Mouse (Mus musculus) stomach, postnatal 0 days (tissue): Measurements from ENCODE around the gene Traf4. TPM values are rescaled to one million over a fixed set of nuclear protein-coding genes. Genes with fewer than 3 reads are reported as not detected.

Experiments used
- ATAC-seq: fragments of 200-750 bp; cut with Nextera tagmentation; 2 replicates; pipeline ENCODE4 v1.8.0; 2017; ENCODE audit not compliant: low FRiP score, low TSS enrichment
- DNase-seq: peaks from one replicate; pipeline ENCODE4 v3.0.0-alpha.2; 2016; ENCODE audit warnings: low spot score
- H3K27ac ChIP-seq: fragments of 300-500 bp; sonication (generic); replicated peaks from 2 replicates; pipeline ENCODE4 v1.5.1; 2014; ENCODE audit warnings: mild to moderate bottlenecking, control low read depth
- H3K27me3 ChIP-seq: fragments of 300-500 bp; sonication (generic); 2 replicates; pipeline ENCODE4 v1.6.1; 2014; ENCODE audit warnings: low read length; ENCODE audit not compliant: control insufficient read depth, insufficient read depth
- H3K36me3 ChIP-seq: fragments of 300-500 bp; sonication (generic); 2 replicates; pipeline ENCODE4 v1.6.1; 2014; ENCODE audit warnings: low read length, mixed read lengths; ENCODE audit not compliant: control insufficient read depth, insufficient read depth
- H3K4me1 ChIP-seq: fragments of 300-500 bp; sonication (generic); replicated peaks from 2 replicates; pipeline ENCODE4 v1.6.1; 2014; ENCODE audit warnings: antibody characterized with exemption; ENCODE audit not compliant: control insufficient read depth, insufficient read depth
- H3K4me2 ChIP-seq: fragments of 300-500 bp; sonication (generic); replicated peaks from 2 replicates; pipeline ENCODE4 v1.6.1; 2014; ENCODE audit warnings: low read depth, mild to moderate bottlenecking, control low read depth, moderate library complexity
- H3K4me3 ChIP-seq: fragments of 300-500 bp; sonication (generic); 2 replicates; pipeline ENCODE4 v1.5.1; 2014; ENCODE audit warnings: low read depth, low read length, control low read depth
- H3K9ac ChIP-seq: fragments of 300-500 bp; sonication (generic); 2 replicates; pipeline ENCODE4 v1.6.1; 2014; ENCODE audit warnings: mild to moderate bottlenecking, low read length, control low read depth, mixed read lengths
- H3K9me3 ChIP-seq: fragments of 300-500 bp; sonication (generic); 2 replicates; pipeline ENCODE4 v1.6.1; 2016; ENCODE audit warnings: low read length; ENCODE audit not compliant: control insufficient read depth
- CTCF ChIP-seq: IDR thresholded peaks from 2 replicates; pipeline ENCODE4 v1.5.1; 2016; ENCODE audit warnings: antibody characterized with exemption, low read depth, mild to moderate bottlenecking, moderate library complexity
- EP300 ChIP-seq: optimal IDR thresholded peaks from 2 replicates; pipeline ENCODE3; 2016; ENCODE audit warnings: antibody characterized with exemption
- WGBS: fragments of 180-500 bp; shearing (Covaris S2); extraction: QIAGEN DNeasy Blood & Tissue Kit; methylation state at CpG from one replicate; pipeline ENCODE4 v1.1.7; 2014; 5-methylcytosine and 5-hydroxymethylcytosine counted together
- microRNA-seq: library from miRNA; unstranded; fragments of <30 nt; microRNA quantifications from one replicate; pipeline ENCODE4, GENCODE M21; 2016
- polyA plus RNA-seq: library from polyadenylated mRNA; unstranded; fragments of >200 nt; fragmentation: Nextera tagmentation; extraction: Ambion mirVana; gene quantifications from 2 replicates; pipeline ENCODE4 v1.2.1, GENCODE M21; 2015

Gene Traf4
- polyA plus RNA-seq, 1 experiment from 2014 or later: 22.4 TPM

DNA sequence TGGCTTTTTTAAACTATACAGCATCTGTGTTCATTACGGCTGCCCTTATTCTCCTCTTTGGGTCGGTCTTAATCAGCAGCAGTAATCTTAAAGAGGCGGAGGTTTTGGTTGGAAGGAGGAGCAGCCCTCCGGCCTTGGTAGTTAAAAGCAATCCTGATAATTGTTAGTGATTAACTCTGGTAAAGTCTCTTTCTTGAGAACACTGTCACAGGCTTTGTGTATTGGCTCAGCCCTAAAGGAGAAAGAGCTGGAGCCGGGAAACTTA lies 49.3 kb downstream of the Traf4 start:
- no peaks in the 10 kb centered on the region for H3K27me3 ChIP-seq
- peak overlapping the region; percentile 77 for H3K4me2 ChIP-seq
- H3K4me1 ChIP-seq: no peaks in the 10 kb centered on the region
- ATAC-seq (no peak), DNase-seq (no peak)
- H3K36me3 ChIP-seq: no peaks in the 10 kb centered on the region
- H3K27ac ChIP-seq: no peak overlapping the region
- 13% methylated on average over 5 of the region's 5 CpGs for WGBS
- no peak for TF ChIP-seq CTCF
- TF ChIP-seq EP300: no peak
- peak overlapping the region; percentile 72 for H3K4me3 ChIP-seq
- H3K9me3 ChIP-seq: no peaks in the 10 kb centered on the region
- H3K9ac ChIP-seq: peak overlapping the region; percentile 62

DNA sequence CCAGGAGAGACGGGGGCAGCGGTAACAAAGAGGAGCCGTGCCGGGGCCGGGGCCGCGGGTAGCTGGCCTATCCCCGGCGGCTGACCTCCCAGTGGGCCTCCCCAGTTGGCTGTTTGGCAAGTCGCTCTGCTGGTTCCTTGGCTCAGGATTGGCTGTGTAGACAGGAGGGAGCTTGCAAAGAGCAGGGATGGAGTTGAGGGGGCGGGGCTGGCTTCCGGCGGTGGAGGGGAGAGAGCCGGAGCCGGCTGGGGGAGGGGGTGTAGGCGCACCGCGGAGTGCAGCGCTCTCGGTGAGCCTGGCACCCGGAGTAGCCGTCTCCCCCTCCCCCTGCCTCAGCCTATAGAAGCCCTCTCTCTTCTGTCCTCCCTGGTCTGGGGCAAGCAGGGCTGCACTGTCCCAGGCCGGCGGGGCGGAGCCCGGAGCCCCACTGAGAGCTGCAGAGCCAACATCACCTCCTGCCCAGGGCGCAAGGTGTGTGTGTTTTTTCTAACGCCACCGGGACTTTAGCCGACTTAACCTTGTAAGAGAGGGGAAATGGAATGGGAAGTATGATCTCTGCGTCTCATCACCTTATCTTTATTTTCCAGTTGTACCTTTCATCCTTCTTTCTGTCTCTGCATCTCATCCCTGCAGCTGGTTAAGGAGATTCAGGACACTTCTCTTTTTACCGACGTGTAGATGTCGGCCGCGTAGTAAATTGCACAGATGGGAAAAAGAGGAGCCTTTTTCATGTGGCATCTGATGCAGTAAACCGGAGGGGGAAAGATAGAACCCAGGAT lies 49.8 kb downstream of the Traf4 start:
- Histone ChIP-seq H3K4me2 (peak overlapping the region; percentile 77), H3K4me1 (no peaks in the 10 kb centered on the region), H3K9ac (peak overlapping the region; percentile 68), H3K36me3 (no peaks in the 10 kb centered on the region), H3K27ac (peak overlapping the region; percentile 59; the same call in 1 of the 2 replicates), H3K4me3 (peak overlapping the region; percentile 72), H3K27me3 (no peaks in the 10 kb centered on the region), H3K9me3 (no peaks in the 10 kb centered on the region)
- under 1% methylated on average over 33 of the region's 37 CpGs for WGBS
- DNase-seq (peak; percentile 97), ATAC-seq (peak; percentile 100)
- TF ChIP-seq EP300: no peak

DNA sequence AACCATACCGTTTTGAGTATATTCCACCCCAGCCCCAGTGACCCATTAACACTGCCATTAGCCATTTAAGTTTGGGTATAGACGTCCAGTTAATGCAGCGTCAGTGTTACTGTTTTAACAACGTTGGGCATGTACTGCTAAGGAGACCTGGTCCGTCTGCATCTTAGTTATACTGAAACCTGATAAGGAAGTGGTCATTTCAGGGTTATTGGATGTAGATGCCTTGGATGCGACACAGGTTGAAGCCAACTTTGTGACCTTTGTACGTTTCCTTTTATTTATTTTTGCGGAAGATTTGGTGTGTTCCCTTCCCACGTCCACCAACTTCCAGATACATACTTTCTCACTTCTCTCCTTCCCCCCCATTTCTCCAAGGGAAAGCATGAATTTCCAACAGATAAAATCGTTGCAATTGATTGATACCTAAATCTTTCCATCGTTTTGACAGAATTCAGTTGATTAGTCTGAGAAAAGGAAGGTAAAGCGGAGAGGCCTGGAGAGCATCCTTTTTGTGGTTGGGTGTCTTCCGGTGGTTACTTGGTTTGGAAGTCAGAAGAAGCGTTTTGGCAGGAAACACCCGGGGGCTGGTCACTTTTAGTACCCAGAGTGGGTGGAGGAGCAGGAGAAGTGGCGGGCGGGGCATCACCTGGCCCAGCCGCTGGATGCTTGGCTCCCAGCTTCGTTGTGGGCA lies 50.6 kb downstream of the Traf4 start:
- H3K27me3 ChIP-seq: no peaks in the 10 kb centered on the region
- no peak for DNase-seq

DNA sequence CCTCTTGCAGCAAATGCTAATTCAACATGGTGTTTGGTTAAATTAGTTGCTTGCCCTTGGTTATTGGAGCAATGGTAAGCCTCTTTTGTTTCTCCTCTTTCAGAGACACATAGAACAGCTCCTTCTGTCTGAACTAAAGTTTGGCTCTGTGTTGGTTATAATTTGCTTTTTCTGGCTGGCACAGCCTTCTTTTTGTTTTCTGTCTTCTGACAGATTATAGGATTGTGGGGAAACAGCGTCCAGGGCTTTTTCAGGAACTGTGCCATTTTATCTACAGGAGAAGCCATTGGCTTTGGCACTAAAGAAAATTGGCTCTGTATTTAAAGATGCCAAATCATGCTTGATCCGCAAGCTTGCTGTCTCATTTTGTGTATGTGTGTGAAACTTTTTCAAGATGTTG lies 51.8 kb downstream of the Traf4 start:
- Histone ChIP-seq H3K4me1 (no peaks in the 10 kb centered on the region), H3K9me3 (no peaks in the 10 kb centered on the region), H3K4me2 (no peak overlapping the region), H3K9ac (no peak overlapping the region), H3K36me3 (no peaks in the 10 kb centered on the region), H3K27me3 (no peaks in the 10 kb centered on the region), H3K27ac (no peak overlapping the region), H3K4me3 (no peak overlapping the region)
- TF ChIP-seq CTCF: no peak
- no peak for TF ChIP-seq EP300
- DNase-seq (no peak), ATAC-seq (no peak)
- WGBS: 82% methylated on average over 2 of the region's 2 CpGs

More for the DNA sequence above, 50.6 kb downstream of the Traf4 start:
- WGBS: 6% methylated on average over 19 of the region's 19 CpGs
- Histone ChIP-seq H3K36me3 (no peaks in the 10 kb centered on the region), H3K4me3 (peak overlapping the region; percentile 72), H3K9ac (peak overlapping the region; percentile 68), H3K4me1 (no peaks in the 10 kb centered on the region), H3K4me2 (peak overlapping the region; percentile 77), H3K9me3 (no peaks in the 10 kb centered on the region), H3K27ac (0 out of 2 replicates have a peak overlapping the region, but pooled peaks have one; percentile 59)
- no peak for TF ChIP-seq EP300
- TF ChIP-seq CTCF: no peak
- no peak for ATAC-seq

Small RNA genes lying within 50 kb of the gene (microRNA-seq; reads per million reads assigned to microRNA genes)
- not detected for gene Mir7653

Other genes with a start within 250 kb of the Traf4 start
- gene Sez6, start 234.8 kb downstream of the Traf4 start, polyA plus RNA-seq: 1.2 and 1.4 TPM in 2 replicates
- 5.3 and 6.9 TPM in 2 replicates for gene Phf12, start 182.8 kb downstream of the Traf4 start, polyA plus RNA-seq
- gene Dhrs13, start 133.3 kb downstream of the Traf4 start, polyA plus RNA-seq: 7.3 and 7.9 TPM in 2 replicates
- gene Flot2, start 127.7 kb downstream of the Traf4 start, polyA plus RNA-seq: 30.9 and 31.5 TPM in 2 replicates
- 12.8 and 15.0 TPM in 2 replicates for gene Eral1, start 85.2 kb downstream of the Traf4 start, polyA plus RNA-seq
- gene Fam222b, start 70.9 kb downstream of the Traf4 start, polyA plus RNA-seq: 5.1 and 5.6 TPM in 2 replicates
- gene Nek8, start 11.1 kb upstream of the Traf4 start, polyA plus RNA-seq: 6.4 and 7.4 TPM in 2 replicates
- gene Tlcd1, start 11.1 kb upstream of the Traf4 start, polyA plus RNA-seq: 41.3 and 45.6 TPM in 2 replicates
- gene Rpl23a, start 18.0 kb upstream of the Traf4 start, polyA plus RNA-seq: 1,145 and 1,168 TPM in 2 replicates
- gene Rab34, start 22.8 kb upstream of the Traf4 start, polyA plus RNA-seq: 59.0 and 61.4 TPM in 2 replicates
- gene Proca1, start 27.8 kb upstream of the Traf4 start, polyA plus RNA-seq: 0.98 and 1.0 TPM in 2 replicates
- 103 and 106 TPM in 2 replicates for gene Sdf2, start 80.2 kb upstream of the Traf4 start, polyA plus RNA-seq
- gene Supt6, start 80.4 kb upstream of the Traf4 start, polyA plus RNA-seq: 11.1 and 11.7 TPM in 2 replicates
- gene 2610507B11Rik, start 96.2 kb upstream of the Traf4 start, polyA plus RNA-seq: 54.4 and 74.9 TPM in 2 replicates
- not detected in 2 replicates for gene BC030499, start 125.3 kb upstream of the Traf4 start, polyA plus RNA-seq
- gene Spag5, start 135.9 kb upstream of the Traf4 start, polyA plus RNA-seq: 4.4 and 5.7 TPM in 2 replicates
- gene Aldoc, start 157.4 kb upstream of the Traf4 start, polyA plus RNA-seq: 15.0 and 17.1 TPM in 2 replicates
- 36.2 and 38.7 TPM in 2 replicates for gene Pigs, start 162.8 kb upstream of the Traf4 start, polyA plus RNA-seq
- gene Unc119, start 177.9 kb upstream of the Traf4 start, polyA plus RNA-seq: 26.5 and 27.9 TPM in 2 replicates
- gene Foxn1, start 221.0 kb upstream of the Traf4 start, polyA plus RNA-seq: 1.9 and 2.6 TPM in 2 replicates